Mouse (Mus musculus): ENCODE results near the gene Dok7. TPM values are rescaled to one million over a fixed set of nuclear protein-coding genes. Genes with fewer than 3 reads are reported as not detected.

Dok7 gene
- 0.05 and 0.06 TPM in 2 replicates for polyA plus RNA-seq (2015; fragmentation: Nextera tagmentation; extraction: Ambion mirVana)

DNA sequence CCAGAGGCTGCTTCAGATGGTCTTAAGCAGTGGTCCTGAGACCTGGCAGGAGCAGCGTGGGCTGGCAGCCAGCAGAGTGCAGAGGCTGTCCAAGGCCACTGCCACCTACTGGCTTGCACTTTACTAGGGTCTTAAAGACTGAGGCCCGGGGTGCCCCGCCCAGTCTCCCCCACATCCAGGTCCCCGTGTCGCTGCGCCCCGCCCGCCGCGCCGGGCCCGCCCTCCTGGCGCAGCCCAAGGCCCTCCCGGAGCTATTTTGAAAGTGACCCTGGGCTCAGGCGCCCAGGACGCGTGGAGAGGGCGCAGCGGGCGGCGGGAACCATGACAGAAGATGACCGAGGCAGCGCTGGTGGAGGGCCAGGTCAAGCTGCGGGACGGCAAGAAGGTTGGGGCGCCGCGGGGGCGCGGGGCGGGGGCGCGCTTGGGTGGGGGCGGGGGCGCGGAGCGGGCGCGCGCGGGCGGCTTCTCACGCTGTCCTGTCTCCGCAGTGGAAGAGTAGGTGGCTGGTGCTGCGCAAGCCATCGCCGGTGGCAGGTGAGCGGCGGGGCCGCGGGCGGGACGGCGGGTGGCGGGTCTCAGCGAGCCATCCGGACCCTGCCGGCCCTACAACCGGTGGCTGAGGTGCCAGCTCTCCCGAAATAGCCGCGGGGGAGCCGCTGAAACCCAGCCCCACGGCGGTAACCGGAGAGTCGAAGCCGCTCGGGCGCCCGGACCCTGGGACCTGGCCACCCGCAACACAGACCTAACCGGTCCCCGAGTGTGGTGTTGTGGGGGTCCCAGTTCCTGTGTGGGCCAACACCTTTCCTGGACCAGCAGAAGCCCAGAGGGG is at the start of gene Dok7:
Dok7 (plus strand) TSS at position 163 of the 829 bp plus-strand sequence.
- Histone ChIP-seq H3K27ac (ENCODE audit: low read depth) (no peak within 1 kb of the TSS), H3K4me3 (ENCODE audit: low read depth, low read length) (peak within 1 kb of the TSS; percentile 51), H3K36me3 (replicated peaks; ENCODE audit: insufficient read depth, low read length) (no peaks in the 10 kb centered on the region), H3K9ac (replicated peaks) (no peak within 1 kb of the TSS; the same call in 1 of the 2 replicates), H3K4me2 (ENCODE audit: low read depth, low read length) (peak within 1 kb of the TSS; percentile 73), H3K9me3 (ENCODE audit: low read length) (no peaks in the 10 kb centered on the region), H3K27me3 (ENCODE audit: insufficient read depth, low read length) (peaks cover 42% of the 10 kb centered on the region), H3K4me1 (ENCODE audit: insufficient read depth) (peaks cover 5% of the 10 kb centered on the region)
- 3% methylated on average over 60 of the region's 74 CpGs for WGBS (ENCODE audit: insufficient replicate concordance)
- DNase-seq (no peak), ATAC-seq (peak; percentile 31; the same call in 1 of the 2 replicates)
- TF ChIP-seq CTCF (IDR thresholded peaks at IDR 0.05; ENCODE audit: low read depth) (peak; percentile 16), EP300 (IDR thresholded peaks at IDR 0.05; ENCODE audit: low read depth) (no peak)

DNA sequence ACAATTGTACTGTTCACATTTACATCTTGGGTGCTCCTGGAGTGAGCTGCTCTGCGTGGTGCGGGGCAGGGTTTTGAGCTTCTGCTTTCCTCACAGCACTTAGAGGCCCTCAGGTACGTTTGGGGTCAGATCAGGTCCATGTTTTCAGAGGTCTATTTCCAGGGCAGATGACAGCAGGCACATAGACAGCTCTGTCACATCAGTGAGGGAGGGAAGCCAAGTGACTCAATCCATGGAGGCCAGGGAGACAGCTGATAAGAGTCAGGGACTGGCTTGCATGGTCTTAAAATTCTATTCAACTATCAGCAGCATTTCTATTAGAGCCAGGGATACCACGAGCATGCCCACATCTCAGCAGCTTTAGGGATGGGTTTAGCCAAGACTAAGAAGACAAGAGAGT is 47.4 kb upstream of the Dok7 start:
- WGBS (ENCODE audit: insufficient replicate concordance) = 87% methylated on average over 4 of the region's 4 CpGs
- TF ChIP-seq EP300 (IDR thresholded peaks at IDR 0.05; ENCODE audit: low read depth) (no peak), CTCF (IDR thresholded peaks at IDR 0.05; ENCODE audit: low read depth) (no peak)
- Histone ChIP-seq H3K9me3 (ENCODE audit: low read length) (no peaks in the 10 kb centered on the region), H3K4me3 (ENCODE audit: low read depth, low read length) (no peak overlapping the region), H3K27me3 (ENCODE audit: insufficient read depth, low read length) (no peaks in the 10 kb centered on the region), H3K4me1 (ENCODE audit: insufficient read depth) (peaks cover 4% of the 10 kb centered on the region), H3K36me3 (replicated peaks; ENCODE audit: insufficient read depth, low read length) (peaks cover 6% of the 10 kb centered on the region; the same call in 1 of the 2 replicates), H3K4me2 (ENCODE audit: low read depth, low read length) (no peak overlapping the region), H3K9ac (replicated peaks) (no peak overlapping the region), H3K27ac (ENCODE audit: low read depth) (no peak overlapping the region)
- ATAC-seq (no peak), DNase-seq (no peak)

DNA sequence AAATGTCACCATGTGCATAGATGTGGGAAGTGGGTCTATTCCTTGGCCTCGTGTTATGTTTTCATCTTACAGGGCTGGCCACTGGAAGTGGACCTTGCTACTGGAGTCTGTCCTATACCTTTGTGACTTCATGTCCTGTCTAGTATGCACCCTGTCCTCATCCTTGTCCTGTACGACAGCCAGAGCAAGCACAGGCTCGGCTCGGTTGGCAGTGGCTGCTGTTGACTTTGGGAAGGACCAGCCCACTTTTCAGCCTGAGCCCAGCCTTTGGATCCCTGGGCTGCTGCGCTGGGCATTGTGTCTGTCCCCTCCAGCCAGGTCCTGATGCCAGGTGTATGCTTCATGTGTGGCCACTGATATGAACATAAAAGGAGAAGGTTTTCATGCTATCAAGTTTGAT is 45.9 kb upstream of the Dok7 start:
- H3K9ac ChIP-seq (replicated peaks) = no peak overlapping the region
- no peak overlapping the region for H3K4me2 ChIP-seq (ENCODE audit: low read depth, low read length)
- H3K27me3 ChIP-seq (ENCODE audit: insufficient read depth, low read length) = no peaks in the 10 kb centered on the region
- WGBS (ENCODE audit: insufficient replicate concordance) = 62% methylated on average over 5 of the region's 5 CpGs
- no peaks in the 10 kb centered on the region for H3K9me3 ChIP-seq (ENCODE audit: low read length)
- peaks cover 4% of the 10 kb centered on the region for H3K4me1 ChIP-seq (ENCODE audit: insufficient read depth)
- TF ChIP-seq CTCF (IDR thresholded peaks at IDR 0.05; ENCODE audit: low read depth) = no peak
- TF ChIP-seq EP300 (IDR thresholded peaks at IDR 0.05; ENCODE audit: low read depth) = no peak; the same call in 1 of the 2 replicates
- no peak overlapping the region for H3K4me3 ChIP-seq (ENCODE audit: low read depth, low read length)
- ATAC-seq (peak; percentile 89), DNase-seq (peak; percentile 62)
- peaks cover 6% of the 10 kb centered on the region; the same call in 1 of the 2 replicates for H3K36me3 ChIP-seq (replicated peaks; ENCODE audit: insufficient read depth, low read length)
- H3K27ac ChIP-seq (ENCODE audit: low read depth) = no peak overlapping the region

DNA sequence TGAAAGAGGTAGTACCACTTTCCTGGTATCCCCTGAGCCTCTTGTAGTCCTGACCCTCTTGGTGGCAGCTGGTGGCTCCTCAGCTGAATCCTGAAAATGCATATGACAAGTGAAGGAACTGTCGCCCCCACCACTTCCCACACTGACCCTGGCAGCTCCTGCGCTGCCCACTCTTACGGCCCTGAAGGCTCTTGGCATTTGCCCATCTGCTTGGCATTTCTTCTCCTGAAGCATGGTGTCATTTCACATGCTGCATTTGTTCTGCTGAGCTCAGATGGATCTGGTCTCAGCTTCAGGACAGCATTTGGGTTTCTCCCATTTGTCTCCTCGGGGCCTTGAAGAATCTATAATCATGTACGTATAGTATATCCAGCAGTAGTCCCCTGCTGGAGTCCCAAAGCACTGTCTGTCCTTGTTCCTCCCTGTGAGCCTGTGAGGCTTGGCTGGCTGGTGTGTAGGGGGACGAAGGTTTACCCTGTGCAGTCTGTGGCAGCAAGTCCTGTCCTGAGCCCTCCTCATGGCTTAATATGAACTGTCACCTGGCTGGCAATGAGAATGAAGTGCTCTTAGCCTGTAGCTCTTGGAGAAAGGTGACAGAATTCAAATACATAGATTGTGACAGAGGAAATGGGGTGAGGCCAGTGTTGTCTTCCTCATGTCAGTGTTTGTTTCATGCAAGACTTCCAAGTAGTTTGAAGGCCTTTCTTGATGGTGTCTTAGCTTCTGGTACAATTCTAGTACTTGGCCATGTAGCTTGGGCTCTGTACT is 45.2 kb upstream of the Dok7 start:
- Histone ChIP-seq H3K4me2 (ENCODE audit: low read depth, low read length) (no peak overlapping the region), H3K27me3 (ENCODE audit: insufficient read depth, low read length) (no peaks in the 10 kb centered on the region), H3K4me3 (ENCODE audit: low read depth, low read length) (no peak overlapping the region), H3K27ac (ENCODE audit: low read depth) (no peak overlapping the region), H3K36me3 (replicated peaks; ENCODE audit: insufficient read depth, low read length) (peaks cover 8% of the 10 kb centered on the region; the same call in 1 of the 2 replicates), H3K9me3 (ENCODE audit: low read length) (no peaks in the 10 kb centered on the region), H3K4me1 (ENCODE audit: insufficient read depth) (peaks cover 4% of the 10 kb centered on the region), H3K9ac (replicated peaks) (no peak overlapping the region; the same call in 1 of the 2 replicates)
- DNase-seq (no peak), ATAC-seq (no peak)
- TF ChIP-seq EP300 (IDR thresholded peaks at IDR 0.05; ENCODE audit: low read depth) (no peak), CTCF (IDR thresholded peaks at IDR 0.05; ENCODE audit: low read depth) (no peak)
- 89% methylated on average over 6 of the region's 6 CpGs for WGBS (ENCODE audit: insufficient replicate concordance)

DNA sequence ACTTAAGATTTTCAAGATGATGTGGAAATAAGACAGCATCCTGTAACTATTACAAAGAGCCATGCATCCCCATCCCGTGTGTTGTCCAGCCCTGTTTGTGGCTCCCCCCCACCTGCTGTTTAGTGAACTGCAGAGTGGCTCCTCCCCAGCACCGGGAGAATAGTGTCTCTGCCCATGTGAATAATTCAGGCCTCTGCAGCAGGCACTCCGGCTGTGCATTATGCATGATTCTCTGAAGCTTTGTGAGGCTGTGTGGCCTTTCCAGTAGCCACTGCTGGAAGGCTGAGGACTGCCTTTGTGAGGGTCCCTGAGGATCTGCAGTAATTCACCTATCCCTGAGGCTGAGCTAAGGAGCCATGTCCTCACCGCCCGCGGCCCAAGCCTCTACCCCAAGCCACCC is 42.5 kb upstream of the Dok7 start:
- peaks cover 8% of the 10 kb centered on the region; the same call in 1 of the 2 replicates for H3K36me3 ChIP-seq (replicated peaks; ENCODE audit: insufficient read depth, low read length)
- DNase-seq (no peak), ATAC-seq (no peak)
- WGBS (ENCODE audit: insufficient replicate concordance) = 86% methylated on average over 6 of the region's 6 CpGs
- H3K4me1 ChIP-seq (ENCODE audit: insufficient read depth) = peaks cover 4% of the 10 kb centered on the region
- H3K9me3 ChIP-seq (ENCODE audit: low read length) = no peaks in the 10 kb centered on the region
- no peak overlapping the region for H3K9ac ChIP-seq (replicated peaks)
- H3K27ac ChIP-seq (ENCODE audit: low read depth) = no peak overlapping the region
- TF ChIP-seq CTCF (IDR thresholded peaks at IDR 0.05; ENCODE audit: low read depth) = no peak
- TF ChIP-seq EP300 (IDR thresholded peaks at IDR 0.05; ENCODE audit: low read depth) = no peak
- no peak overlapping the region for H3K4me2 ChIP-seq (ENCODE audit: low read depth, low read length)
- no peak overlapping the region for H3K4me3 ChIP-seq (ENCODE audit: low read depth, low read length)
- no peaks in the 10 kb centered on the region for H3K27me3 ChIP-seq (ENCODE audit: insufficient read depth, low read length)

All from liver, postnatal 0 days (tissue).